Comparison of ENCODE assay signal across 8 mouse cellular contexts in the genomic region with DNA sequence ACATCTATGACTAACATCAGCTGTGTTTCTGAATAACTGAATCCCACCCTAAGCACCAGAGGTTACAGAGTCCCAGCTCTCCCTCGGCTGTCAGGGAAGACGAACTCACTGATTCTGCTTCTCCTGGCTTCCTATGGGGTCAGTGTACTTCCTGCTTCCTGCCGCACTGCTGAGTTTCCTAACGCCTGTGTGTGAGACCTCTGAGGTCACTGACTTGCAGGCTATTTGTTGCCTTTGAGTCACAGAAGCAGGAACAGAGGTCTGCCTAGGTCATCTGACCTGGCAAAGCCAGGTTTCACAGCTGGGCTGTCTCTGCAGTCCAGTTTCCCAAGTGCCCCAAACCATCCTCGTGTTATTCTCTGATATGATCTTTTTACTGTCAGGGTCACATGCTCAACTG. TPM values are rescaled to one million over a fixed set of nuclear protein-coding genes. Genes with fewer than 3 reads are reported as not detected.
A peak's percentile ranks its signal among the peaks of the same experiment; 100 is the strongest.
DNase-seq lines count a peak whose midpoint lies in the region; ATAC-seq and TF ChIP-seq lines count a peak whose summit lies in the region.

No protein-coding gene starts in this region.

- no peak overlapping the region for H3K9ac ChIP-seq in heart, adult 2 months (ENCODE audit: low read depth, low read length)
- no peak overlapping the region for H3K9ac ChIP-seq in kidney, embryonic 16.5 days (replicated peaks; ENCODE audit: low read length)
- H3K9ac ChIP-seq in forebrain, embryonic 15.5 days (replicated peaks), result no peak overlapping the region
- no peak overlapping the region for H3K9ac ChIP-seq in midbrain, postnatal 0 days (replicated peaks; ENCODE audit: low read length, poor library complexity, severe bottlenecking)

- ATAC-seq in kidney, embryonic 16.5 days (ENCODE audit: low FRiP score, low TSS enrichment), result no peak
- ATAC-seq in forebrain, embryonic 15.5 days (replicated peaks), result no peak
- no peak for ATAC-seq in midbrain, postnatal 0 days (ENCODE audit: low FRiP score)

- intact Hi-C loops in heart, adult 2 months (cut with DNase I), result no loop called here

- peak overlapping the region; percentile 8; the same call in 1 of the 2 replicates for H3K4me3 ChIP-seq in heart, adult 2 months
- H3K4me3 ChIP-seq in kidney, embryonic 16.5 days (ENCODE audit: low read length), result no peak overlapping the region
- no peak overlapping the region for H3K4me3 ChIP-seq in macrophage (ENCODE audit: inconsistent target)
- H3K4me3 ChIP-seq in forebrain, embryonic 15.5 days, result no peak overlapping the region
- H3K4me3 ChIP-seq in hindbrain, embryonic 10.5 days, result no peak overlapping the region
- H3K4me3 ChIP-seq in midbrain, postnatal 0 days (ENCODE audit: low read depth, low read length), result no peak overlapping the region

- H3K27ac ChIP-seq in heart, adult 2 months, result peak overlapping the region; percentile 60
- peak overlapping the region; percentile 72 for H3K27ac ChIP-seq in kidney, embryonic 16.5 days (ENCODE audit: low read length)
- peak overlapping the region; percentile 79 for H3K27ac ChIP-seq in macrophage
- no peak overlapping the region for H3K27ac ChIP-seq in forebrain, embryonic 15.5 days (replicated peaks)
- H3K27ac ChIP-seq in hindbrain, embryonic 10.5 days, result no peak overlapping the region
- H3K27ac ChIP-seq in midbrain, postnatal 0 days (ENCODE audit: low read depth, low read length), result no peak overlapping the region

- TF ChIP-seq CTCF in heart, adult 2 months (IDR thresholded peaks at IDR 0.05), result no peak
- TF ChIP-seq CTCF in midbrain, postnatal 0 days (IDR thresholded peaks at IDR 0.05), result no peak

- peaks cover 20% of the 10 kb centered on the region for H3K4me1 ChIP-seq in heart, adult 2 months (ENCODE audit: control insufficient read depth, insufficient read depth, low read length)
- H3K4me1 ChIP-seq in kidney, embryonic 16.5 days (ENCODE audit: insufficient read depth, low read length), result peaks cover 36% of the 10 kb centered on the region
- H3K4me1 ChIP-seq in forebrain, embryonic 15.5 days, result peaks cover 33% of the 10 kb centered on the region
- H3K4me1 ChIP-seq in hindbrain, embryonic 10.5 days (replicated peaks), result peaks cover 40% of the 10 kb centered on the region
- H3K4me1 ChIP-seq in midbrain, postnatal 0 days (ENCODE audit: insufficient read depth, low read length), result peaks cover 6% of the 10 kb centered on the region; the same call in 1 of the 2 replicates

- no peaks in the 10 kb centered on the region for H3K9me3 ChIP-seq in kidney, embryonic 16.5 days (ENCODE audit: low read length)
- no peaks in the 10 kb centered on the region for H3K9me3 ChIP-seq in forebrain, embryonic 15.5 days
- no peaks in the 10 kb centered on the region for H3K9me3 ChIP-seq in hindbrain, embryonic 10.5 days
- H3K9me3 ChIP-seq in midbrain, postnatal 0 days (ENCODE audit: low read length), result no peaks in the 10 kb centered on the region

- 8% methylated on average over 5 of the region's 5 CpGs for WGBS in heart, adult 2 months
- WGBS in kidney, embryonic 16.5 days, result 4% methylated on average over 5 of the region's 5 CpGs
- 0% methylated on average over 5 of the region's 5 CpGs for WGBS in macrophage (ENCODE audit: missing documents)
- WGBS in forebrain, embryonic 15.5 days, result 76% methylated on average over 5 of the region's 5 CpGs
- 48% methylated on average over 5 of the region's 5 CpGs for WGBS in hindbrain, embryonic 10.5 days
- WGBS in midbrain, postnatal 0 days, result 58% methylated on average over 5 of the region's 5 CpGs

- peak; percentile 64 for TF ChIP-seq EP300 in heart, adult 2 months (IDR thresholded peaks at IDR 0.05; ENCODE audit: insufficient read depth, low read depth, low read length)

- peak; percentile 62 for DNase-seq in adrenal gland, adult 8-10 months
- DNase-seq in heart, adult 2 months, result peak; percentile 53 to 70
- DNase-seq in hindbrain, embryonic 10.5 days (ENCODE audit: low spot score), result no peak
- no peak for DNase-seq in frontal cortex, postnatal 25 days (ENCODE audit: low spot score in 2 of 2)
- DNase-seq in midbrain, postnatal 0 days (ENCODE audit: low spot score), result no peak

- H3K4me2 ChIP-seq in kidney, embryonic 16.5 days (replicated peaks; ENCODE audit: low read depth, low read length), result no peak overlapping the region
- no peak overlapping the region for H3K4me2 ChIP-seq in forebrain, embryonic 15.5 days (replicated peaks)
- no peak overlapping the region for H3K4me2 ChIP-seq in midbrain, postnatal 0 days (ENCODE audit: low read depth, low read length, poor library complexity, severe bottlenecking)

- TF ChIP-seq POLR2A in heart, adult 2 months (IDR thresholded peaks at IDR 0.05; ENCODE audit: insufficient read depth, low read depth, low read length), result no peak

- H3K36me3 ChIP-seq in heart, adult 2 months (ENCODE audit: control insufficient read depth, insufficient read depth, low read length), result no peaks in the 10 kb centered on the region
- H3K36me3 ChIP-seq in kidney, embryonic 16.5 days (ENCODE audit: insufficient read depth, low read length), result no peaks in the 10 kb centered on the region
- H3K36me3 ChIP-seq in macrophage (ENCODE audit: inconsistent target), result peaks cover 11% of the 10 kb centered on the region; the same call in 1 of the 2 replicates
- H3K36me3 ChIP-seq in forebrain, embryonic 15.5 days, result no peaks in the 10 kb centered on the region
- H3K36me3 ChIP-seq in hindbrain, embryonic 10.5 days, result no peaks in the 10 kb centered on the region
- no peaks in the 10 kb centered on the region for H3K36me3 ChIP-seq in midbrain, postnatal 0 days (ENCODE audit: insufficient read depth, low read length)

- H3K79me2 ChIP-seq in heart, adult 2 months (replicated peaks; ENCODE audit: control insufficient read depth, insufficient read depth, low read length), result 0 out of 2 replicates have a peak, but pooled peaks cover 3% of the 10 kb centered on the region
- peaks cover 100% of the 10 kb centered on the region for H3K79me2 ChIP-seq in macrophage (ENCODE audit: inconsistent target)

- H3K27me3 ChIP-seq in heart, adult 2 months (ENCODE audit: control insufficient read depth, insufficient read depth, low read length), result no peaks in the 10 kb centered on the region
- no peaks in the 10 kb centered on the region for H3K27me3 ChIP-seq in kidney, embryonic 16.5 days (ENCODE audit: insufficient read depth, low read length)
- H3K27me3 ChIP-seq in forebrain, embryonic 15.5 days, result no peaks in the 10 kb centered on the region
- H3K27me3 ChIP-seq in hindbrain, embryonic 10.5 days (ENCODE audit: insufficient read depth, poor library complexity, severe bottlenecking), result no peaks in the 10 kb centered on the region
- no peaks in the 10 kb centered on the region for H3K27me3 ChIP-seq in midbrain, postnatal 0 days (ENCODE audit: insufficient read depth, low read length)

RNA-seq across cellular contexts. Expression of a gene that starts 30.0 kb away (rescaled TPM):
- total RNA-seq in adrenal gland, adult 8-10 months (2022), result 100 to 1,000 TPM in 2 of 4 experiments, 10 to 100 TPM in 2; 85.7 to 181 (median 114) TPM
- 10 to 100 TPM; 14.1 to 17.0 TPM for total RNA-seq in heart, adult 2 months (2021)
- 9.4 and 9.8 TPM in 2 replicates for polyA plus RNA-seq in heart, adult 2 months (2012; rRNA removed)
- 8.9 and 9.4 TPM in 2 replicates for polyA plus RNA-seq in kidney, embryonic 16.5 days (2015; fragmentation: Nextera tagmentation; extraction: Ambion mirVana)
- total RNA-seq in macrophage (2018; cell fraction: chromatin; rRNA removed), result 100 to 1,000 TPM; 105 to 608 (median 250) TPM
- total RNA-seq in macrophage (2018; cell fraction: cytosol; rRNA removed), result 100 to 1,000 TPM in 24 of 26 experiments, 10 to 100 TPM in 2; 82.2 to 467 (median 135) TPM
- total RNA-seq in macrophage (2018; cell fraction: nucleus; rRNA removed), result 100 to 1,000 TPM; 170 to 581 (median 315) TPM
- polyA plus RNA-seq in macrophage (2018), result 64.6 to 115 TPM (median 81.1 TPM) in 3 replicates
- 15.2 and 18.8 TPM in 2 replicates for polyA plus RNA-seq in forebrain, embryonic 15.5 days (2015; fragmentation: Nextera tagmentation; extraction: Ambion mirVana)
- polyA plus RNA-seq in hindbrain, embryonic 10.5 days (2016; fragmentation: Nextera tagmentation; extraction: Ambion mirVana), result 8.4 and 10.6 TPM in 2 replicates
- total RNA-seq in midbrain, postnatal 0 days (2014; rRNA removed), result 64.1 and 88.3 TPM in 2 replicates
- polyA plus RNA-seq in midbrain, postnatal 0 days (2015; fragmentation: Nextera tagmentation; extraction: Ambion mirVana), result 29.1 and 35.6 TPM in 2 replicates

Comparison
In these comparisons a context has a peak if more than half of its experiments do, and no peak if none do; other contexts are left out.
1. DNase-seq: peak in adrenal gland, adult 8-10 months (single experiment) and heart, adult 2 months (2 of 2); none in hindbrain, embryonic 10.5 days (single experiment), frontal cortex, postnatal 25 days (0 of 2) and midbrain, postnatal 0 days (single experiment).
2. H3K27ac ChIP-seq: peak in heart, adult 2 months (single experiment), kidney, embryonic 16.5 days (single experiment) and macrophage (single experiment); none in forebrain, embryonic 15.5 days (single experiment), hindbrain, embryonic 10.5 days (single experiment) and midbrain, postnatal 0 days (single experiment).